Mouse (Mus musculus) stomach, embryonic 15.5 days (tissue): ENCODE results near the gene Chn2. TPM values are rescaled to one million over a fixed set of nuclear protein-coding genes. Genes with fewer than 3 reads are reported as not detected.

Experiments used
- ATAC-seq: fragments of 200-750 bp; cut with Nextera tagmentation; 2 replicates; pipeline ENCODE4 v1.8.0; 2017; ENCODE audit warnings: low read depth, moderate number of reproducible peaks, moderate TSS enrichment; ENCODE audit not compliant: insufficient read depth, low FRiP score
- H3K27ac ChIP-seq: fragments of 300-500 bp; sonication (generic); 2 replicates; pipeline ENCODE4 v1.5.1; 2015; ENCODE audit warnings: mild to moderate bottlenecking, inconsistent platforms
- H3K27me3 ChIP-seq: fragments of 300-500 bp; sonication (generic); replicated peaks from 2 replicates; pipeline ENCODE4 v1.6.1; 2015; ENCODE audit warnings: inconsistent platforms
- H3K36me3 ChIP-seq: fragments of 300-500 bp; sonication (generic); 2 replicates; pipeline ENCODE4 v1.6.1; 2015; ENCODE audit warnings: inconsistent platforms
- H3K4me1 ChIP-seq: fragments of 300-500 bp; sonication (generic); 2 replicates; pipeline ENCODE4 v1.6.1; 2015; ENCODE audit warnings: inconsistent platforms
- H3K4me2 ChIP-seq: fragments of 300-500 bp; sonication (generic); 2 replicates; pipeline ENCODE4 v1.6.1; 2015; ENCODE audit warnings: mild to moderate bottlenecking, inconsistent platforms
- H3K4me3 ChIP-seq: fragments of 300-500 bp; sonication (generic); replicated peaks from 2 replicates; pipeline ENCODE4 v1.5.1; 2015; ENCODE audit warnings: inconsistent platforms
- H3K9ac ChIP-seq: fragments of 300-500 bp; sonication (generic); 2 replicates; pipeline ENCODE4 v1.6.1; 2015; ENCODE audit warnings: inconsistent platforms
- H3K9me3 ChIP-seq: fragments of 300-500 bp; sonication (generic); 2 replicates; pipeline ENCODE4 v1.6.1; 2016; ENCODE audit warnings: inconsistent platforms
- WGBS: fragments of 180-500 bp; shearing (Covaris S2); methylation state at CpG from one replicate; pipeline ENCODE4 v1.1.7; 2015; 5-methylcytosine and 5-hydroxymethylcytosine counted together
- polyA plus RNA-seq: library from polyadenylated mRNA; unstranded; fragments of >200 nt; fragmentation: Nextera tagmentation; extraction: Ambion mirVana; gene quantifications from 2 replicates; pipeline ENCODE4 v1.2.1, GENCODE M21; 2015

The Chn2 gene
- polyA plus RNA-seq, 1 experiment from 2014 or later = 15.6 TPM

- Histone ChIP-seq H3K4me3 (peak overlapping the region; percentile 54), H3K27ac (peak overlapping the region; percentile 44), H3K4me2 (peak overlapping the region; percentile 99), H3K9me3 (no peaks in the 10 kb centered on the region), H3K36me3 (no peaks in the 10 kb centered on the region), H3K27me3 (peaks cover 13% of the 10 kb centered on the region; the same call in 1 of the 2 replicates), H3K4me1 (0 out of 2 replicates have a peak, but pooled peaks cover 18% of the 10 kb centered on the region), H3K9ac (peak overlapping the region; percentile 20; the same call in 1 of the 2 replicates)
- WGBS = under 1% methylated on average over 53 of the region's 53 CpGs
- peak; percentile 87 for ATAC-seq
These were observed 287.6 kb downstream of the Chn2 start for GRCm38 (mm10) chr6:54326671-54327625.

- H3K9me3 ChIP-seq = no peaks in the 10 kb centered on the region
- H3K27ac ChIP-seq = peak overlapping the region; percentile 44
- no peak for ATAC-seq
- H3K36me3 ChIP-seq = no peaks in the 10 kb centered on the region
- WGBS = 1% methylated on average over 28 of the region's 28 CpGs
- H3K27me3 ChIP-seq = peaks cover 13% of the 10 kb centered on the region; the same call in 1 of the 2 replicates
- peak overlapping the region; percentile 20; the same call in 1 of the 2 replicates for H3K9ac ChIP-seq
- peak overlapping the region; percentile 99 for H3K4me2 ChIP-seq
- H3K4me1 ChIP-seq = 0 out of 2 replicates have a peak, but pooled peaks cover 18% of the 10 kb centered on the region
- peak overlapping the region; percentile 54 for H3K4me3 ChIP-seq
These were observed 288.3 kb downstream of the Chn2 start for GRCm38 (mm10) chr6:54327626-54328003.

DNA sequence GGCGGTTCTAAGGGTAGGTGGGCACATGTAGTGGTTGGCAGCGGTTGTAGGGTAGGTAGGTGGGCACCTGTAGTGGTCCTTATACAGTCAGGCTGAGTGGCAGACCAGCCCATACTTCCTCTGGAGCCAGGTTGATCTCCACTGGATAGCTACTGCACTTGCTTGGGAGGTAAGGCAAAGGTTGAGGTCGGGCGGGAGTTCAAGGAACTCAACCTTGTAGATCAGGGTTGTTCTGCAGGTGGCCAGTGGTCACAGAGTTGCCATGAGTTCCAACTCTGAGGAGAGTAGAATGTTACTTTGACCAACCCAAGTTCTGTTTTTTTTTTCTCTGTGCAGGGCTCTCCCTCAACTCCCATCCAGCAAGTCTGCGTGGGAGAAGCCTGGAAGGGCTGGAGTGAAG, 289.4 kb downstream of the Chn2 start:
- Histone ChIP-seq H3K4me3 (no peak overlapping the region), H3K27ac (no peak overlapping the region), H3K9me3 (no peaks in the 10 kb centered on the region), H3K9ac (no peak overlapping the region), H3K27me3 (peaks cover 13% of the 10 kb centered on the region; the same call in 1 of the 2 replicates), H3K36me3 (no peaks in the 10 kb centered on the region), H3K4me1 (0 out of 2 replicates have a peak, but pooled peaks cover 18% of the 10 kb centered on the region), H3K4me2 (no peak overlapping the region)
- WGBS = 89% methylated on average over 5 of the region's 5 CpGs
- no peak for ATAC-seq

DNA sequence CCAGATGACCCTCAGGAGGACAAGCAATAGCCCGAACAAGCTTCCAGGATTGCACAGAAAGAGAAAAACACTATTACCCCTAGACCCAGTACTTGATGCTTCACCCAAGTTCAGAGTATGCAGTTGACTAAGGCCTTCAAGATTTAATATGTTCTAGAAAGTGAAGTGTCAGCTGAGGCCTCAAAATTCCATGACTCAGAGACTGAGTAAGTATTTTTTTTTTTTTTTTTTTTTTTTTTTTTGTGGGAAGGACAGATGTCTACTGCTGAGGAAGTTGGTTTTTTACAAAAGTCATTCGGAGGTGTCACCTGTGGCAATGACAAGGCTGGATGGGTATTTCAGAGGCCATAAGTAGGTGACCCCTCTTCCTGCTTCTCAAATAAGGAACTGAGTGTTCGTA, 290.2 kb downstream of the Chn2 start:
- 76% methylated on average over 3 of the region's 3 CpGs for WGBS
- Histone ChIP-seq H3K27ac (0 out of 2 replicates have a peak overlapping the region, but pooled peaks have one; percentile 2), H3K4me2 (no peak overlapping the region), H3K36me3 (no peaks in the 10 kb centered on the region), H3K9me3 (no peaks in the 10 kb centered on the region), H3K9ac (no peak overlapping the region), H3K4me3 (no peak overlapping the region), H3K27me3 (peaks cover 13% of the 10 kb centered on the region; the same call in 1 of the 2 replicates), H3K4me1 (0 out of 2 replicates have a peak, but pooled peaks cover 18% of the 10 kb centered on the region)
- ATAC-seq = no peak

GRCm38 (mm10) chr6:54330166-54330565, 290.8 kb downstream of the Chn2 start:
- 67% methylated on average over 10 of the region's 10 CpGs for WGBS
- H3K27ac ChIP-seq = 0 out of 2 replicates have a peak overlapping the region, but pooled peaks have one; percentile 2

GRCm38 (mm10) chr6:54331765-54332164, 292.4 kb downstream of the Chn2 start:
- ATAC-seq = no peak
- Histone ChIP-seq H3K36me3 (no peaks in the 10 kb centered on the region), H3K27ac (no peak overlapping the region), H3K9me3 (no peaks in the 10 kb centered on the region), H3K27me3 (0 out of 2 replicates have a peak, but pooled peaks cover 6% of the 10 kb centered on the region), H3K4me3 (no peak overlapping the region), H3K4me2 (no peak overlapping the region), H3K9ac (no peak overlapping the region), H3K4me1 (0 out of 2 replicates have a peak, but pooled peaks cover 18% of the 10 kb centered on the region)
- WGBS = 49% methylated on average over 10 of the region's 10 CpGs

More at GRCm38 (mm10) chr6:54330166-54330565, 290.8 kb downstream of the Chn2 start:
- Histone ChIP-seq H3K4me2 (no peak overlapping the region), H3K4me3 (no peak overlapping the region), H3K4me1 (0 out of 2 replicates have a peak, but pooled peaks cover 18% of the 10 kb centered on the region), H3K9me3 (no peaks in the 10 kb centered on the region), H3K9ac (no peak overlapping the region), H3K27me3 (peaks cover 13% of the 10 kb centered on the region; the same call in 1 of the 2 replicates), H3K36me3 (no peaks in the 10 kb centered on the region)
- no peak for ATAC-seq

GRCm38 (mm10) chr6:54332203-54332602, 292.8 kb downstream of the Chn2 start:
- Histone ChIP-seq H3K4me3 (no peak overlapping the region), H3K27me3 (0 out of 2 replicates have a peak, but pooled peaks cover 5% of the 10 kb centered on the region), H3K27ac (no peak overlapping the region), H3K36me3 (no peaks in the 10 kb centered on the region), H3K4me2 (peak overlapping the region; percentile 6; the same call in 1 of the 2 replicates), H3K9ac (no peak overlapping the region), H3K4me1 (0 out of 2 replicates have a peak, but pooled peaks cover 14% of the 10 kb centered on the region), H3K9me3 (no peaks in the 10 kb centered on the region)
- ATAC-seq = no peak; the same call in 1 of the 2 replicates
- 50% methylated on average over 8 of the region's 8 CpGs for WGBS

DNA sequence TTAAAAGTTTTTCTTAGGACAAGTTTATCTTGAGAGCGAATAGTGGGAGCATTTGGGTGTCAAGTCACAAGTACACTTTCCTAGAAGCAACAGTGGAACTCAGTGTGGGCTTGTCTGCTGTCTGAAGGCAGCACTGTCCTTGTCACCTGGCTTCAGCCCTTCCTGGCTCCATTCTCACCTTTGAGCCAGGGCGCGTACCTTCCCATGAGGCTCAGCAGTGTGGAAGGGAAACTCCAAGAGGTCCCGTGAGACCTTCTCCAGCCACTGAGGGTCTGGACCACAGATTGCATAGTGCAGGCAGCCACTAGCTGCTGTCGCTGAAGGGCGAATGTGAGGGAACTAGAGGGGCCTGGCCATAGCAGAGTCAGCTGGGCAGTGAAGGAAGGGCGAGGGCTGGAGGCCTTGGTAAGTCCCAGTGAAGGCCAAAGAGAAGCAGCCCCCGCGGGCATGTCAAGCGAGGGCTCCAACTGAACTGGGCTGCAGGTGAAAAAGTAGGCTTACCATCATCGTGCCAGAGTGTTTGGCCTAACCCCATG, 293.8 kb downstream of the Chn2 start:
- H3K4me1 ChIP-seq = 0 out of 2 replicates have a peak, but pooled peaks cover 6% of the 10 kb centered on the region
- no peak overlapping the region for H3K4me3 ChIP-seq
- H3K36me3 ChIP-seq = no peaks in the 10 kb centered on the region
- H3K27ac ChIP-seq = peak overlapping the region; percentile 8; the same call in 1 of the 2 replicates
- no peaks in the 10 kb centered on the region for H3K27me3 ChIP-seq
- H3K9ac ChIP-seq = no peak overlapping the region
- no peaks in the 10 kb centered on the region for H3K9me3 ChIP-seq
- 65% methylated on average over 11 of the region's 11 CpGs for WGBS
- no peak for ATAC-seq
- H3K4me2 ChIP-seq = no peak overlapping the region

DNA sequence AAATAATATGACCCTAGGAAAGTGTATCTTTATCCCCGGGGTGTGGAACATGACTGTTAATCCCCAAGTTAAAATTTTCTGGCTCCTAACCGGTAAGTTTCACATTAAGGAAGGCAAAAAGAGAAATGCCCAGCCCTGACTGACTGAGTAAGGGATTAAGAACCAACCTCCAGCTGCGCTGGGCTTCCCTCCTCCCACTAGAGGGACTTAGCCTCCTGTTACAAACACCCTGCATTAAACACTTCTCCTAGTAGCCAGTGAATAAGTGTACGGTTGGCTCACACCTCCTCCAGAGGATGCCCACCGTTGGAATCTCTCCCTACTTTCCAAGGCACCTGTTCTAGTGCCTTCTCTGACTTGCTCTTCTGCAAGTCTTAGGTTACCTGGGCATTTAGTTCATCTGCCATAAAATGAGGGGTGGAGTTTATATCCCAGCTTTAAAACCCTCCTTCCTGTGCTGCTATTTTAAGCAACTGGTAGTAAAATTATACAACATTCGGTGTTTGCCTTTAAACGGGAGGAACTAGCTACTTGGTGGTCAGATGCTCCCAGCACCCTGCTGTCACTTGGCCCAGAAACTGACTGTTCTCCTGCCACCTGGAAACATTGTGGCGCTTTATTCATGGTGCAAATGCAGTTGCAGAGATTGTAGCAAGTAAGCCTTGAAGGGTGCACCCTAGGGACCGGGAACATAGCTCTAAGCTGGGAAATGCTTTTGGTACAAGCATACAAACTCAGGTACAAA, 294.5 kb downstream of the Chn2 start:
- Histone ChIP-seq H3K4me1 (0 out of 2 replicates have a peak, but pooled peaks cover 2% of the 10 kb centered on the region), H3K9me3 (no peaks in the 10 kb centered on the region), H3K27ac (peak overlapping the region; percentile 8; the same call in 1 of the 2 replicates), H3K27me3 (no peaks in the 10 kb centered on the region), H3K4me3 (no peak overlapping the region), H3K9ac (no peak overlapping the region), H3K36me3 (no peaks in the 10 kb centered on the region), H3K4me2 (no peak overlapping the region)
- no peak for ATAC-seq
- 42% methylated on average over 9 of the region's 9 CpGs for WGBS

DNA sequence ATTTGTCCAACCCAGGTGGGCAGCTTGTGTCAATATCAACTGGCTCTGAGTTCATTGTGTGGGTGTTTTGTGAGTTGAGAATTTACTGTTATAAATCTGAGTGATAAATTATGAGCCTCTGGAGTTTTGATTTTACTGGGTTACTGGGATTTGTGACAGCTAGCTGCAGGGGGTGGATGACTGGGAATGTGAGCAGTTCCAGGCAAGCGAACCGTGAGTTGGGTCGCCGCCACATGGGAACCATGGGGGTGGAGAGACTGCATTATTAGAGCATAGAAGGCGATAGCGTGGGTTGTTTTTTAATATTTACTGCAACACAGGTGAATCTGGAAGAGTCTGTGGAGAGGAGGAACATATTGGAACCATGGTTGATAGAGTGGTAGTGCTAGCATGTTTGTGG, 298.0 kb downstream of the Chn2 start:
- Histone ChIP-seq H3K36me3 (no peaks in the 10 kb centered on the region), H3K4me3 (no peak overlapping the region), H3K4me1 (no peaks in the 10 kb centered on the region), H3K4me2 (no peak overlapping the region), H3K9me3 (no peaks in the 10 kb centered on the region), H3K27ac (no peak overlapping the region), H3K27me3 (no peaks in the 10 kb centered on the region), H3K9ac (no peak overlapping the region)
- WGBS = 82% methylated on average over 6 of the region's 6 CpGs
- ATAC-seq = no peak

GRCm38 (mm10) chr6:54341133-54341532, 301.8 kb downstream of the Chn2 start:
- H3K9me3 ChIP-seq = no peaks in the 10 kb centered on the region
- no peaks in the 10 kb centered on the region for H3K36me3 ChIP-seq
- no peak overlapping the region for H3K9ac ChIP-seq
- H3K27ac ChIP-seq = no peak overlapping the region
- H3K4me1 ChIP-seq = no peaks in the 10 kb centered on the region
- H3K4me3 ChIP-seq = no peak overlapping the region
- no peak for ATAC-seq
- WGBS = 89% methylated on average over 5 of the region's 5 CpGs
- H3K27me3 ChIP-seq = no peaks in the 10 kb centered on the region
- no peak overlapping the region for H3K4me2 ChIP-seq
